Mouse (Mus musculus): ENCODE data around the gene Smu1. TPM values are rescaled to one million over a fixed set of nuclear protein-coding genes. Genes with fewer than 3 reads are reported as not detected.

The Smu1 gene
- polyA plus RNA-seq, 1 experiment from 2014 or later = 129 TPM

GRCm38 (mm10) chr4:40731262-40731661, 26.5 kb downstream of the Smu1 start:
- H3K4me3 ChIP-seq = no peak overlapping the region
- H3K27me3 ChIP-seq = no peaks in the 10 kb centered on the region
- H3K4me2 ChIP-seq = no peak overlapping the region
- ATAC-seq (ENCODE audit: low read depth) = no peak
- H3K27ac ChIP-seq (replicated peaks) = no peak overlapping the region
- H3K9me3 ChIP-seq = no peaks in the 10 kb centered on the region
- peaks cover 91% of the 10 kb centered on the region for H3K36me3 ChIP-seq
- H3K4me1 ChIP-seq (replicated peaks) = peaks cover 16% of the 10 kb centered on the region
- H3K9ac ChIP-seq = no peak overlapping the region

- H3K9ac ChIP-seq = no peak overlapping the region
- H3K27ac ChIP-seq (replicated peaks) = no peak overlapping the region
- ATAC-seq (ENCODE audit: low read depth) = no peak
- no peaks in the 10 kb centered on the region for H3K27me3 ChIP-seq
- H3K4me1 ChIP-seq (replicated peaks) = peaks cover 45% of the 10 kb centered on the region
- H3K4me3 ChIP-seq = no peak overlapping the region
- no peaks in the 10 kb centered on the region for H3K9me3 ChIP-seq
- H3K36me3 ChIP-seq = peaks cover 80% of the 10 kb centered on the region
- H3K4me2 ChIP-seq = no peak overlapping the region
- 97% methylated on average over 1 of the region's 1 CpGs for WGBS
These were observed 30.5 kb downstream of the Smu1 start for GRCm38 (mm10) chr4:40727247-40727646.

- no peak overlapping the region for H3K27ac ChIP-seq (replicated peaks)
- H3K9me3 ChIP-seq = no peaks in the 10 kb centered on the region
- peaks cover 63% of the 10 kb centered on the region for H3K36me3 ChIP-seq
- no peaks in the 10 kb centered on the region for H3K27me3 ChIP-seq
- peak overlapping the region; percentile 89 for H3K4me2 ChIP-seq
- H3K9ac ChIP-seq = peak overlapping the region; percentile 98
- peaks cover 58% of the 10 kb centered on the region for H3K4me1 ChIP-seq (replicated peaks)
- no peak for ATAC-seq (ENCODE audit: low read depth)
- H3K4me3 ChIP-seq = peak overlapping the region; percentile 88; the same call in 1 of the 2 replicates
These were observed 32.2 kb downstream of the Smu1 start for GRCm38 (mm10) chr4:40725554-40725953.

- Histone ChIP-seq H3K27me3 (no peaks in the 10 kb centered on the region), H3K27ac (replicated peaks) (no peak overlapping the region), H3K4me2 (peak overlapping the region; percentile 89), H3K9me3 (no peaks in the 10 kb centered on the region), H3K9ac (peak overlapping the region; percentile 98), H3K36me3 (peaks cover 59% of the 10 kb centered on the region), H3K4me3 (peak overlapping the region; percentile 88), H3K4me1 (replicated peaks) (peaks cover 58% of the 10 kb centered on the region)
- no peak for ATAC-seq (ENCODE audit: low read depth)
- 88% methylated on average over 7 of the region's 7 CpGs for WGBS
These were observed 32.6 kb downstream of the Smu1 start for GRCm38 (mm10) chr4:40725141-40725540.

GRCm38 (mm10) chr4:40722687-40723460, 34.8 kb downstream of the Smu1 start:
- under 1% methylated on average over 54 of the region's 62 CpGs for WGBS
- H3K4me3 ChIP-seq = peak overlapping the region; percentile 88
- peaks cover 53% of the 10 kb centered on the region for H3K4me1 ChIP-seq (replicated peaks)
- H3K9ac ChIP-seq = peak overlapping the region; percentile 98
- peak overlapping the region; percentile 89 for H3K4me2 ChIP-seq
- no peaks in the 10 kb centered on the region for H3K9me3 ChIP-seq
- peak; percentile 94 for ATAC-seq (ENCODE audit: low read depth)
- H3K36me3 ChIP-seq = peaks cover 39% of the 10 kb centered on the region
- H3K27ac ChIP-seq (replicated peaks) = peak overlapping the region; percentile 100
- H3K27me3 ChIP-seq = no peaks in the 10 kb centered on the region

GRCm38 (mm10) chr4:40722011-40722666, 35.6 kb downstream of the Smu1 start, which contains the start of gene Dnaja1:
Gene Dnaja1, plus strand, starts transcription at chr4:40722150.
- WGBS = 1% methylated on average over 54 of the region's 54 CpGs
- peak within 1 kb of the TSS; percentile 98 for H3K9ac ChIP-seq

GRCm38 (mm10) chr4:40720910-40721309, 36.8 kb downstream of the Smu1 start:
- no peak for ATAC-seq (ENCODE audit: low read depth)
- H3K9ac ChIP-seq = peak overlapping the region; percentile 98; the same call in 1 of the 2 replicates
- no peaks in the 10 kb centered on the region for H3K27me3 ChIP-seq
- 0 out of 2 replicates have a peak overlapping the region, but pooled peaks have one; percentile 89 for H3K4me2 ChIP-seq
- H3K9me3 ChIP-seq = no peaks in the 10 kb centered on the region
- peaks cover 38% of the 10 kb centered on the region for H3K4me1 ChIP-seq (replicated peaks)
- WGBS = 94% methylated on average over 8 of the region's 8 CpGs
- no peak overlapping the region for H3K4me3 ChIP-seq
- peaks cover 19% of the 10 kb centered on the region for H3K36me3 ChIP-seq
- H3K27ac ChIP-seq (replicated peaks) = peak overlapping the region; percentile 100

More at GRCm38 (mm10) chr4:40722011-40722666, 35.6 kb downstream of the Smu1 start, which contains the start of gene Dnaja1:
- no peaks in the 10 kb centered on the region for H3K9me3 ChIP-seq
- no peaks in the 10 kb centered on the region for H3K27me3 ChIP-seq
- peaks cover 48% of the 10 kb centered on the region for H3K4me1 ChIP-seq (replicated peaks)
- peak within 1 kb of the TSS; percentile 89 for H3K4me2 ChIP-seq
- peak within 1 kb of the TSS; percentile 100 for H3K27ac ChIP-seq (replicated peaks)
- peak; percentile 93 for ATAC-seq (ENCODE audit: low read depth)
- H3K36me3 ChIP-seq = peaks cover 31% of the 10 kb centered on the region
- peak within 1 kb of the TSS; percentile 88 for H3K4me3 ChIP-seq

- Histone ChIP-seq H3K36me3 (no peaks in the 10 kb centered on the region), H3K27me3 (no peaks in the 10 kb centered on the region), H3K27ac (replicated peaks) (no peak overlapping the region), H3K4me1 (replicated peaks) (peaks cover 13% of the 10 kb centered on the region), H3K9me3 (no peaks in the 10 kb centered on the region), H3K4me2 (no peak overlapping the region), H3K4me3 (no peak overlapping the region), H3K9ac (no peak overlapping the region)
- WGBS = 91% methylated on average over 3 of the region's 3 CpGs
- ATAC-seq (ENCODE audit: low read depth) = no peak
These were observed 40.6 kb downstream of the Smu1 start for GRCm38 (mm10) chr4:40717141-40717540.

GRCm38 (mm10) chr4:40703710-40704275, 53.9 kb downstream of the Smu1 start:
- peak overlapping the region; percentile 97 for H3K27ac ChIP-seq (replicated peaks)
- H3K27me3 ChIP-seq = no peaks in the 10 kb centered on the region
- peak overlapping the region; percentile 56 for H3K4me3 ChIP-seq
- no peaks in the 10 kb centered on the region for H3K9me3 ChIP-seq
- peaks cover 33% of the 10 kb centered on the region for H3K4me1 ChIP-seq (replicated peaks)
- no peak for ATAC-seq (ENCODE audit: low read depth)
- H3K9ac ChIP-seq = peak overlapping the region; percentile 77
- H3K36me3 ChIP-seq = no peaks in the 10 kb centered on the region
- H3K4me2 ChIP-seq = peak overlapping the region; percentile 84
- 25% methylated on average over 9 of the region's 9 CpGs for WGBS

GRCm38 (mm10) chr4:40702797-40703709, 54.7 kb downstream of the Smu1 start, which contains the start of gene Aptx:
Gene Aptx, minus strand, starts transcription at chr4:40703194.
- H3K9me3 ChIP-seq = no peaks in the 10 kb centered on the region
- H3K27me3 ChIP-seq = no peaks in the 10 kb centered on the region
- peak within 1 kb of the TSS; percentile 84 for H3K4me2 ChIP-seq
- peak within 1 kb of the TSS; percentile 56 for H3K4me3 ChIP-seq
- WGBS = under 1% methylated on average over 42 of the region's 42 CpGs
- peak within 1 kb of the TSS; percentile 77 for H3K9ac ChIP-seq
- no peaks in the 10 kb centered on the region for H3K36me3 ChIP-seq
- peak within 1 kb of the TSS; percentile 97 for H3K27ac ChIP-seq (replicated peaks)
- H3K4me1 ChIP-seq (replicated peaks) = peaks cover 33% of the 10 kb centered on the region
- peak; percentile 94 for ATAC-seq (ENCODE audit: low read depth)

GRCm38 (mm10) chr4:40701796-40702195, 55.9 kb downstream of the Smu1 start:
- Histone ChIP-seq H3K4me1 (replicated peaks) (peaks cover 33% of the 10 kb centered on the region), H3K9ac (peak overlapping the region; percentile 77; the same call in 1 of the 2 replicates), H3K4me3 (peak overlapping the region; percentile 56), H3K27me3 (no peaks in the 10 kb centered on the region), H3K36me3 (peaks cover 3% of the 10 kb centered on the region), H3K4me2 (peak overlapping the region; percentile 84), H3K27ac (replicated peaks) (no peak overlapping the region), H3K9me3 (no peaks in the 10 kb centered on the region)
- WGBS = 86% methylated on average over 3 of the region's 3 CpGs
- no peak for ATAC-seq (ENCODE audit: low read depth)

All from neural tube, embryonic 13.5 days (tissue).